Mouse (Mus musculus) urinary bladder, postnatal 14 days (tissue): ENCODE measurements around the gene Ebf1.

Experiments used
- DNase-seq: peaks from one replicate; pipeline ENCODE4 v3.0.0; 2021; ENCODE audit warnings: low spot score

Gene Ebf1

GRCm38 (mm10) chr11:45055744-45056610 is 438.9 kb downstream of the Ebf1 start:
- DNase-seq, result no peak
